Mouse (Mus musculus): ENCODE measurements at regions not wholly inside any gene's neighbourhood (a gene's known extent, or its start where the extent isn't known, plus 50 kb on each side); places are given as distances from the start of the nearest gene placed in this dataset.

- TF ChIP-seq CTCF (IDR thresholded peaks at IDR 0.05) (no peak), EP300 (IDR thresholded peaks at IDR 0.05) (no peak)
Measured at GRCm38 (mm10) chr12:25533709-25534619, 437.0 kb upstream of the Id2 start.

All from lung, postnatal 0 days (tissue).